Mouse (Mus musculus): Measurements from ENCODE around the gene Rnh1. TPM values are rescaled to one million over a fixed set of nuclear protein-coding genes. Genes with fewer than 3 reads are reported as not detected.

Gene Rnh1
- polyA plus RNA-seq, 1 experiment from 2014 or later, result 56.7 TPM

GRCm38 (mm10) chr7:141209526-141209925, 36.9 kb upstream of the Rnh1 start:
- no peak overlapping the region for H3K4me3 ChIP-seq (ENCODE audit: low read depth, low read length)
- H3K4me2 ChIP-seq, result no peak overlapping the region
- no peaks in the 10 kb centered on the region for H3K27me3 ChIP-seq (ENCODE audit: control insufficient read depth, insufficient read depth, low read length)
- no peak overlapping the region for H3K9ac ChIP-seq (ENCODE audit: low read length)
- H3K9me3 ChIP-seq (ENCODE audit: control insufficient read depth, low read length), result no peaks in the 10 kb centered on the region
- no peaks in the 10 kb centered on the region for H3K4me1 ChIP-seq (ENCODE audit: control insufficient read depth, insufficient read depth, low read length)
- no peaks in the 10 kb centered on the region for H3K36me3 ChIP-seq (ENCODE audit: control insufficient read depth, insufficient read depth, low read length)
- ATAC-seq (ENCODE audit: low FRiP score), result no peak
- no peak overlapping the region for H3K27ac ChIP-seq (ENCODE audit: low read depth, low read length)
- WGBS, result 66% methylated on average over 3 of the region's 3 CpGs
- no peak for DNase-seq (ENCODE audit: low spot score, missing footprints)

- 89% methylated on average over 18 of the region's 18 CpGs for WGBS
- Histone ChIP-seq H3K27me3 (ENCODE audit: control insufficient read depth, insufficient read depth, low read length) (no peaks in the 10 kb centered on the region), H3K36me3 (ENCODE audit: control insufficient read depth, insufficient read depth, low read length) (no peaks in the 10 kb centered on the region), H3K9ac (ENCODE audit: low read length) (no peak overlapping the region), H3K4me2 (no peak overlapping the region), H3K4me1 (ENCODE audit: control insufficient read depth, insufficient read depth, low read length) (no peaks in the 10 kb centered on the region), H3K4me3 (ENCODE audit: low read depth, low read length) (no peak overlapping the region), H3K9me3 (ENCODE audit: control insufficient read depth, low read length) (no peaks in the 10 kb centered on the region), H3K27ac (ENCODE audit: low read depth, low read length) (no peak overlapping the region)
- DNase-seq (ENCODE audit: low spot score, missing footprints), result no peak
- ATAC-seq (ENCODE audit: low FRiP score), result no peak
Observed at GRCm38 (mm10) chr7:141206182-141206937, 33.7 kb upstream of the Rnh1 start.

DNA sequence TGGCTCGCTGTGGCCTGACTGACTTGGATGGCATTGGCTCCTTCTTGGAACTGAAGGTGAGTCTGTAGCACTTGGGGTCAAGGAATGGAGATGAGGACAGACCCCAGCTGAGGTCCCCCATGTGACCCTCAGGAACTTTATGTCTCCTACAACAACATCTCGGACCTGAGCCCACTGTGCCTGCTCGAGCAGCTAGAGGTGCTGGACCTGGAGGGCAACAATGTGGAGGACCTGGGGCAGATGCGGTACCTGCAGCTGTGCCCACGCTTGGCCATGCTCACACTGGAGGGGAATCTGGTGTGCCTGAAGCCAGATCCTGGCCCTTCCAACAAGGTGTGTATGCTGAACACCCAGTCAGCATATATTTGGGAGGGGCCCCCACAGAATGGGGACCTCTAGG, 32.8 kb upstream of the Rnh1 start:
- no peaks in the 10 kb centered on the region for H3K36me3 ChIP-seq (ENCODE audit: control insufficient read depth, insufficient read depth, low read length)
- no peak overlapping the region for H3K4me3 ChIP-seq (ENCODE audit: low read depth, low read length)
- DNase-seq (ENCODE audit: low spot score, missing footprints) (no peak), ATAC-seq (ENCODE audit: low FRiP score) (no peak)
- H3K4me2 ChIP-seq, result no peak overlapping the region
- no peaks in the 10 kb centered on the region for H3K27me3 ChIP-seq (ENCODE audit: control insufficient read depth, insufficient read depth, low read length)
- no peaks in the 10 kb centered on the region for H3K9me3 ChIP-seq (ENCODE audit: control insufficient read depth, low read length)
- no peak overlapping the region for H3K27ac ChIP-seq (ENCODE audit: low read depth, low read length)
- no peaks in the 10 kb centered on the region for H3K4me1 ChIP-seq (ENCODE audit: control insufficient read depth, insufficient read depth, low read length)
- H3K9ac ChIP-seq (ENCODE audit: low read length), result no peak overlapping the region
- WGBS, result 90% methylated on average over 5 of the region's 5 CpGs

- H3K4me2 ChIP-seq, result no peak overlapping the region
- DNase-seq (ENCODE audit: low spot score, missing footprints) (no peak), ATAC-seq (ENCODE audit: low FRiP score) (no peak)
- H3K4me1 ChIP-seq (ENCODE audit: control insufficient read depth, insufficient read depth, low read length), result no peaks in the 10 kb centered on the region
- 72% methylated on average over 3 of the region's 3 CpGs for WGBS
- no peak overlapping the region for H3K27ac ChIP-seq (ENCODE audit: low read depth, low read length)
- no peak overlapping the region for H3K9ac ChIP-seq (ENCODE audit: low read length)
- H3K36me3 ChIP-seq (ENCODE audit: control insufficient read depth, insufficient read depth, low read length), result no peaks in the 10 kb centered on the region
- no peaks in the 10 kb centered on the region for H3K9me3 ChIP-seq (ENCODE audit: control insufficient read depth, low read length)
- H3K4me3 ChIP-seq (ENCODE audit: low read depth, low read length), result no peak overlapping the region
- no peaks in the 10 kb centered on the region for H3K27me3 ChIP-seq (ENCODE audit: control insufficient read depth, insufficient read depth, low read length)
Observed at GRCm38 (mm10) chr7:141204546-141204945, 31.9 kb upstream of the Rnh1 start.

GRCm38 (mm10) chr7:141198121-141198520, 25.5 kb upstream of the Rnh1 start:
- Histone ChIP-seq H3K27me3 (ENCODE audit: control insufficient read depth, insufficient read depth, low read length) (no peaks in the 10 kb centered on the region), H3K27ac (ENCODE audit: low read depth, low read length) (no peak overlapping the region), H3K9ac (ENCODE audit: low read length) (no peak overlapping the region), H3K9me3 (ENCODE audit: control insufficient read depth, low read length) (no peaks in the 10 kb centered on the region), H3K36me3 (ENCODE audit: control insufficient read depth, insufficient read depth, low read length) (no peaks in the 10 kb centered on the region), H3K4me2 (no peak overlapping the region), H3K4me3 (ENCODE audit: low read depth, low read length) (no peak overlapping the region), H3K4me1 (ENCODE audit: control insufficient read depth, insufficient read depth, low read length) (peaks cover 4% of the 10 kb centered on the region)
- no peak for ATAC-seq (ENCODE audit: low FRiP score)
- 92% methylated on average over 4 of the region's 4 CpGs for WGBS
- peak; percentile 21 for DNase-seq (ENCODE audit: low spot score, missing footprints)

- WGBS, result 89% methylated on average over 8 of the region's 8 CpGs
- Histone ChIP-seq H3K4me3 (ENCODE audit: low read depth, low read length) (no peak overlapping the region), H3K9ac (ENCODE audit: low read length) (no peak overlapping the region), H3K36me3 (ENCODE audit: control insufficient read depth, insufficient read depth, low read length) (no peaks in the 10 kb centered on the region; the same call in 1 of the 2 replicates), H3K27me3 (ENCODE audit: control insufficient read depth, insufficient read depth, low read length) (no peaks in the 10 kb centered on the region), H3K4me1 (ENCODE audit: control insufficient read depth, insufficient read depth, low read length) (peaks cover 10% of the 10 kb centered on the region), H3K4me2 (no peak overlapping the region), H3K27ac (ENCODE audit: low read depth, low read length) (no peak overlapping the region), H3K9me3 (ENCODE audit: control insufficient read depth, low read length) (no peaks in the 10 kb centered on the region)
- ATAC-seq (ENCODE audit: low FRiP score), result no peak
- peak; percentile 71 for DNase-seq (ENCODE audit: low spot score, missing footprints)
Observed at GRCm38 (mm10) chr7:141196619-141197282, 24.1 kb upstream of the Rnh1 start.

DNA sequence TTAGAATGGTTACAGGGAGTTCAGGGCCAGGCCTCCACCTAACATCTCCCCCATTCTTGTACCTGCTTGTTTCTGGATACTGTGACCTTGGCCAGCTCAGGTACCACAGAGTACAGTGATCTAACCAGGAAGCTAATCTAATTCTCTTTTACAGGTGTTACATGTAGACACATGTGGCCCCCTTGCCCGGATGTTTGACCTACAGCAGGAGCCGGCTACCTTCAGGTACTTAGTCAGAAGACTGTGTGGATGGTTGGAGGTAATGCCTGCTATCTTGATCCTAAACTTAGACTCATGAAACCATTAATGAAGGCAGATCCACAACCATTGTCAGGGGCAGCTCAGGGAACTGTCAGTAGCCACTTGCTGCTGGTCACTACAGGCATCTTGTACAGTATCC, 23.1 kb upstream of the Rnh1 start:
- Histone ChIP-seq H3K36me3 (ENCODE audit: control insufficient read depth, insufficient read depth, low read length) (no peaks in the 10 kb centered on the region; the same call in 1 of the 2 replicates), H3K4me2 (no peak overlapping the region), H3K4me1 (ENCODE audit: control insufficient read depth, insufficient read depth, low read length) (peaks cover 10% of the 10 kb centered on the region), H3K4me3 (ENCODE audit: low read depth, low read length) (no peak overlapping the region), H3K9me3 (ENCODE audit: control insufficient read depth, low read length) (no peaks in the 10 kb centered on the region), H3K27ac (ENCODE audit: low read depth, low read length) (no peak overlapping the region), H3K9ac (ENCODE audit: low read length) (no peak overlapping the region), H3K27me3 (ENCODE audit: control insufficient read depth, insufficient read depth, low read length) (no peaks in the 10 kb centered on the region)
- 97% methylated on average over 2 of the region's 2 CpGs for WGBS
- no peak for DNase-seq (ENCODE audit: low spot score, missing footprints)
- ATAC-seq (ENCODE audit: low FRiP score), result no peak

- no peaks in the 10 kb centered on the region for H3K27me3 ChIP-seq (ENCODE audit: control insufficient read depth, insufficient read depth, low read length)
- WGBS, result under 1% methylated on average over 28 of the region's 28 CpGs
- peak overlapping the region; percentile 92 for H3K4me3 ChIP-seq (ENCODE audit: low read depth, low read length)
- H3K4me2 ChIP-seq, result peak overlapping the region; percentile 99
- ATAC-seq (ENCODE audit: low FRiP score) (peak; percentile 51), DNase-seq (ENCODE audit: low spot score, missing footprints) (peak; percentile 99)
- H3K27ac ChIP-seq (ENCODE audit: low read depth, low read length), result peak overlapping the region; percentile 28; the same call in 1 of the 2 replicates
- no peaks in the 10 kb centered on the region for H3K9me3 ChIP-seq (ENCODE audit: control insufficient read depth, low read length)
- H3K9ac ChIP-seq (ENCODE audit: low read length), result peak overlapping the region; percentile 48
- H3K36me3 ChIP-seq (ENCODE audit: control insufficient read depth, insufficient read depth, low read length), result peaks cover 4% of the 10 kb centered on the region; the same call in 1 of the 2 replicates
- H3K4me1 ChIP-seq (ENCODE audit: control insufficient read depth, insufficient read depth, low read length), result peaks cover 10% of the 10 kb centered on the region
Observed at GRCm38 (mm10) chr7:141194830-141195229, 22.2 kb upstream of the Rnh1 start.

- Histone ChIP-seq H3K36me3 (ENCODE audit: control insufficient read depth, insufficient read depth, low read length) (peaks cover 4% of the 10 kb centered on the region; the same call in 1 of the 2 replicates), H3K4me2 (peak overlapping the region; percentile 99), H3K4me1 (ENCODE audit: control insufficient read depth, insufficient read depth, low read length) (peaks cover 10% of the 10 kb centered on the region), H3K9ac (ENCODE audit: low read length) (peak overlapping the region; percentile 34), H3K4me3 (ENCODE audit: low read depth, low read length) (peak overlapping the region; percentile 92), H3K27me3 (ENCODE audit: control insufficient read depth, insufficient read depth, low read length) (no peaks in the 10 kb centered on the region), H3K27ac (ENCODE audit: low read depth, low read length) (peak overlapping the region; percentile 71), H3K9me3 (ENCODE audit: control insufficient read depth, low read length) (no peaks in the 10 kb centered on the region)
- DNase-seq (ENCODE audit: low spot score, missing footprints), result no peak
- 0% methylated on average over 23 of the region's 23 CpGs for WGBS
- ATAC-seq (ENCODE audit: low FRiP score), result no peak
Observed at GRCm38 (mm10) chr7:141194409-141194808, 21.8 kb upstream of the Rnh1 start.
